Mouse (Mus musculus) embryo, embryonic 9.5 days (tissue): ENCODE results near the gene Cdc42ep5.

Experiments
- DNase-seq: peaks from one replicate; pipeline ENCODE4 v3.0.0-alpha.2; 2017; ENCODE audit errors: extremely low spot score

The Cdc42ep5 gene

GRCm38 (mm10) chr7:4126992-4127785 is 37.5 kb downstream of the Cdc42ep5 start:
- DNase-seq = no peak

GRCm38 (mm10) chr7:4125306-4125705 is 39.4 kb downstream of the Cdc42ep5 start:
- DNase-seq = no peak

GRCm38 (mm10) chr7:4124856-4125255 is 39.8 kb downstream of the Cdc42ep5 start:
- DNase-seq = no peak

- peak; percentile 76 for DNase-seq
Observed at GRCm38 (mm10) chr7:4124315-4124759, 40.3 kb downstream of the Cdc42ep5 start.

- no peak for DNase-seq
Observed at GRCm38 (mm10) chr7:4123732-4124131, 40.9 kb downstream of the Cdc42ep5 start.

GRCm38 (mm10) chr7:4122783-4123182 is 41.9 kb downstream of the Cdc42ep5 start:
- DNase-seq = no peak

GRCm38 (mm10) chr7:4122076-4122768 is 42.4 kb downstream of the Cdc42ep5 start:
- no peak for DNase-seq

- no peak for DNase-seq
Observed at GRCm38 (mm10) chr7:4119976-4120921, 44.4 kb downstream of the Cdc42ep5 start.

GRCm38 (mm10) chr7:4119344-4119902 is 45.2 kb downstream of the Cdc42ep5 start, which contains the start of gene Ttyh1:
TSS of gene Ttyh1 (plus strand) at chr7:4119408.
- peak; percentile 61 for DNase-seq

- DNase-seq = no peak
Observed at GRCm38 (mm10) chr7:4117050-4117814, 47.4 kb downstream of the Cdc42ep5 start.

- DNase-seq = no peak
Observed at GRCm38 (mm10) chr7:4111766-4112165, 52.9 kb downstream of the Cdc42ep5 start.

GRCm38 (mm10) chr7:4103411-4103810 is 61.2 kb downstream of the Cdc42ep5 start:
- peak; percentile 51 for DNase-seq
